Mouse (Mus musculus) liver, embryonic 14.5 days (tissue): ENCODE data around the gene Slc35b3. TPM values are rescaled to one million over a fixed set of nuclear protein-coding genes. Genes with fewer than 3 reads are reported as not detected.

ENCODE experiments used
- ATAC-seq: fragments of 200-750 bp; cut with Nextera tagmentation; 2 replicates; pipeline ENCODE4 v1.8.0; 2017; ENCODE audit warnings: moderate number of reproducible peaks, mild to moderate bottlenecking, moderate library complexity; ENCODE audit not compliant: insufficient read depth
- DNase-seq, 3 experiments: peaks; one replicate each; pipeline ENCODE4 v3.0.0-alpha.2; 2012 to 2013; ENCODE audit warnings: low read depth in 3 of 3, low spot score in 3 of 3
- H3K27ac ChIP-seq: fragments of 300-500 bp; sonication (generic); 2 replicates; pipeline ENCODE4 v1.5.1; 2014; ENCODE audit warnings: moderate library complexity, mild to moderate bottlenecking, control low read depth, inconsistent platforms
- H3K27me3 ChIP-seq: fragments of 300-500 bp; sonication (generic); 2 replicates; pipeline ENCODE4 v1.6.1; 2014; ENCODE audit warnings: mild to moderate bottlenecking, low read length, moderate library complexity; ENCODE audit not compliant: control insufficient read depth, insufficient read depth
- H3K36me3 ChIP-seq: fragments of 300-500 bp; sonication (generic); replicated peaks from 2 replicates; pipeline ENCODE4 v1.6.1; 2014; ENCODE audit warnings: low read depth; ENCODE audit not compliant: control insufficient read depth, insufficient read depth
- H3K4me1 ChIP-seq, 2 experiments: fragments of 200-500 bp in 1 of 2; fragments of 300-500 bp in 1 of 2; sonication (generic) in 1 of 2; replicated peaks; 2 replicates each; pipeline ENCODE4 v1.6.1; 2012 to 2014; ENCODE audit warnings: antibody characterized with exemption in 1 of 2, inconsistent platforms in 1 of 2, low read length in 1 of 2; ENCODE audit not compliant: control insufficient read depth in 2 of 2, insufficient read depth in 2 of 2
- H3K4me2 ChIP-seq: fragments of 300-500 bp; sonication (generic); 2 replicates; pipeline ENCODE4 v1.6.1; 2014; ENCODE audit warnings: low read depth, mild to moderate bottlenecking, control low read depth, moderate library complexity
- H3K4me3 ChIP-seq, 2 experiments: fragments of 200-500 bp in 1 of 2; fragments of 300-500 bp in 1 of 2; sonication (generic) in 1 of 2; 2 replicates each; pipeline ENCODE4 v1.5.1; 2012 to 2014; ENCODE audit warnings: low read depth in 2 of 2, low read length in 2 of 2, mild to moderate bottlenecking in 2 of 2, control low read depth in 1 of 2, inconsistent platforms in 1 of 2, moderate library complexity in 1 of 2; ENCODE audit not compliant: insufficient read depth in 1 of 2
- H3K9ac ChIP-seq: fragments of 300-500 bp; sonication (generic); replicated peaks from 2 replicates; pipeline ENCODE4 v1.6.1; 2014; ENCODE audit warnings: mild to moderate bottlenecking, control low read depth, moderate library complexity
- H3K9me3 ChIP-seq: fragments of 300-500 bp; sonication (generic); 2 replicates; pipeline ENCODE4 v1.6.1; 2016; ENCODE audit warnings: low read length, mixed read lengths; ENCODE audit not compliant: control insufficient read depth
- CTCF ChIP-seq: IDR thresholded peaks from 2 replicates; pipeline ENCODE4 v1.5.1; 2016; ENCODE audit warnings: antibody characterized with exemption, low read depth, control low read depth
- EP300 ChIP-seq: IDR thresholded peaks from 2 replicates; pipeline ENCODE4 v1.6.1; 2016; ENCODE audit warnings: antibody characterized with exemption, low read depth
- WGBS: fragments of 180-500 bp; shearing (Covaris S2); extraction: QIAGEN DNeasy Blood & Tissue Kit; methylation state at CpG from one replicate; pipeline ENCODE4 v1.1.7; 2014; ENCODE audit not compliant: insufficient replicate concordance; 5-methylcytosine and 5-hydroxymethylcytosine counted together
- polyA plus RNA-seq, 2 experiments: library from polyadenylated mRNA; depleted of rRNA in 1 of 2; stranded (reverse) in 1 of 2; unstranded in 1 of 2; fragments of >200 nt; fragmentation: Nextera tagmentation in 1 of 2; extraction: Ambion mirVana in 1 of 2; gene quantifications; 2 replicates each; pipeline versions ENCODE4 v1.2.1 to v1.2.3; 2012 to 2014

Slc35b3 gene
- polyA plus RNA-seq, 2 experiments = 9.2 to 10.3 TPM

- Histone ChIP-seq H3K4me2 (no peak overlapping the region), H3K36me3 (no peaks in the 10 kb centered on the region), H3K27ac (no peak overlapping the region), H3K27me3 (no peaks in the 10 kb centered on the region), H3K9ac (no peak overlapping the region), H3K4me1 (peaks cover 0 to 3% of the 10 kb centered on the region in 2 experiments; a peak in 2 of 4 replicates), H3K4me3 (no peak overlapping the region), H3K9me3 (no peaks in the 10 kb centered on the region)
- ATAC-seq (no peak), DNase-seq (no peak)
- TF ChIP-seq EP300 (no peak), CTCF (no peak)
- WGBS = 84% methylated on average over 19 of the region's 19 CpGs
These were observed 19.4 kb downstream of the Slc35b3 start for GRCm38 (mm10) chr13:38941280-38941679.

GRCm38 (mm10) chr13:38938433-38938832 lies 22.2 kb downstream of the Slc35b3 start:
- ATAC-seq (no peak), DNase-seq (no peak)
- Histone ChIP-seq H3K36me3 (peaks cover under 1% of the 10 kb centered on the region; the same call in 1 of the 2 replicates), H3K9ac (no peak overlapping the region), H3K4me2 (no peak overlapping the region), H3K9me3 (no peaks in the 10 kb centered on the region), H3K4me1 (no peaks in the 10 kb centered on the region), H3K27ac (no peak overlapping the region), H3K4me3 (no peak overlapping the region), H3K27me3 (no peaks in the 10 kb centered on the region)
- WGBS = 69% methylated on average over 2 of the region's 2 CpGs
- TF ChIP-seq CTCF (no peak), EP300 (no peak)

- WGBS = 78% methylated on average over 10 of the region's 10 CpGs
- H3K4me1 ChIP-seq = no peaks in the 10 kb centered on the region
- no peak for TF ChIP-seq CTCF
- no peak for TF ChIP-seq EP300
These were observed 23.7 kb downstream of the Slc35b3 start for GRCm38 (mm10) chr13:38936860-38937471.

GRCm38 (mm10) chr13:38935856-38936446 lies 24.7 kb downstream of the Slc35b3 start:
- Histone ChIP-seq H3K36me3 (peaks cover 5% of the 10 kb centered on the region), H3K27me3 (no peaks in the 10 kb centered on the region), H3K27ac (no peak overlapping the region), H3K4me1 (no peaks in the 10 kb centered on the region), H3K4me3 (no peak overlapping the region), H3K4me2 (no peak overlapping the region), H3K9me3 (no peaks in the 10 kb centered on the region), H3K9ac (no peak overlapping the region)
- ATAC-seq (no peak), DNase-seq (no peak)
- 81% methylated on average over 10 of the region's 10 CpGs for WGBS
- no peak for TF ChIP-seq EP300
- TF ChIP-seq CTCF = no peak

More at GRCm38 (mm10) chr13:38936860-38937471, 23.7 kb downstream of the Slc35b3 start:
- no peak overlapping the region for H3K9ac ChIP-seq
- H3K4me3 ChIP-seq = no peak overlapping the region
- H3K27me3 ChIP-seq = no peaks in the 10 kb centered on the region
- H3K4me2 ChIP-seq = no peak overlapping the region
- H3K36me3 ChIP-seq = peaks cover 5% of the 10 kb centered on the region
- ATAC-seq (no peak), DNase-seq (no peak)
- H3K9me3 ChIP-seq = no peaks in the 10 kb centered on the region
- H3K27ac ChIP-seq = no peak overlapping the region

- DNase-seq = no peak
- H3K9ac ChIP-seq = no peak overlapping the region
- ATAC-seq = no peak
- H3K4me3 ChIP-seq = no peak overlapping the region
- no peaks in the 10 kb centered on the region for H3K9me3 ChIP-seq
- no peaks in the 10 kb centered on the region for H3K27me3 ChIP-seq
- no peak overlapping the region for H3K4me2 ChIP-seq
- peaks cover 5% of the 10 kb centered on the region for H3K36me3 ChIP-seq
- no peak overlapping the region for H3K27ac ChIP-seq
- H3K4me1 ChIP-seq = no peaks in the 10 kb centered on the region
- TF ChIP-seq EP300 (no peak), CTCF (no peak)
- WGBS = 88% methylated on average over 15 of the region's 15 CpGs
These were observed 30.7 kb downstream of the Slc35b3 start for GRCm38 (mm10) chr13:38929843-38930578.
